Mouse (Mus musculus) lung, postnatal 0 days (tissue): ENCODE results near the gene Tssc4. TPM values are rescaled to one million over a fixed set of nuclear protein-coding genes. Genes with fewer than 3 reads are reported as not detected.

Experiments
- ATAC-seq: fragments of 200-750 bp; cut with Nextera tagmentation; 2 replicates; pipeline ENCODE4 v1.8.0; 2017; ENCODE audit warnings: moderate library complexity
- DNase-seq: peaks from one replicate; pipeline ENCODE4 v3.0.0-alpha.2; 2016; ENCODE audit warnings: low spot score
- H3K27ac ChIP-seq: fragments of 300-500 bp; sonication (generic); 2 replicates; pipeline ENCODE4 v1.5.1; 2014; ENCODE audit warnings: antibody characterized with exemption, mild to moderate bottlenecking, low read length, mixed read lengths
- H3K27me3 ChIP-seq: fragments of 300-500 bp; sonication (generic); replicated peaks from 2 replicates; pipeline ENCODE4 v1.6.1; 2014; ENCODE audit warnings: low read length, mixed read lengths; ENCODE audit not compliant: insufficient read depth
- H3K36me3 ChIP-seq: fragments of 300-500 bp; sonication (generic); 2 replicates; pipeline ENCODE4 v1.6.1; 2014; ENCODE audit warnings: low read length, mixed read lengths; ENCODE audit not compliant: insufficient read depth
- H3K4me1 ChIP-seq: fragments of 300-500 bp; sonication (generic); 2 replicates; pipeline ENCODE4 v1.6.1; 2014; ENCODE audit warnings: antibody characterized with exemption, low read depth, low read length, mixed read lengths; ENCODE audit not compliant: insufficient read depth
- H3K4me2 ChIP-seq: fragments of 300-500 bp; sonication (generic); replicated peaks from 2 replicates; pipeline ENCODE4 v1.6.1; 2014; ENCODE audit warnings: low read depth, mild to moderate bottlenecking, low read length, moderate library complexity, mixed read lengths
- H3K4me3 ChIP-seq: fragments of 300-500 bp; sonication (generic); 2 replicates; pipeline ENCODE4 v1.5.1; 2014; ENCODE audit warnings: low read depth, low read length
- H3K9ac ChIP-seq: fragments of 300-500 bp; sonication (generic); replicated peaks from 2 replicates; pipeline ENCODE4 v1.6.1; 2014; ENCODE audit warnings: low read depth, mild to moderate bottlenecking
- H3K9me3 ChIP-seq: fragments of 300-500 bp; sonication (generic); 2 replicates; pipeline ENCODE4 v1.6.1; 2016; ENCODE audit warnings: low read length, mixed read lengths
- CTCF ChIP-seq: IDR thresholded peaks from 2 replicates; pipeline ENCODE4 v1.5.1; 2016; ENCODE audit warnings: antibody characterized with exemption, mild to moderate bottlenecking
- EP300 ChIP-seq: IDR thresholded peaks from 2 replicates; pipeline ENCODE4 v1.6.1; 2016; ENCODE audit warnings: antibody characterized with exemption, mild to moderate bottlenecking, control low read depth
- WGBS: fragments of 180-500 bp; shearing (Covaris S2); extraction: QIAGEN DNeasy Blood & Tissue Kit; methylation state at CpG from one replicate; pipeline ENCODE4 v1.1.7; 2014; 5-methylcytosine and 5-hydroxymethylcytosine counted together
- polyA plus RNA-seq: library from polyadenylated mRNA; unstranded; fragments of >200 nt; fragmentation: Nextera tagmentation; extraction: Ambion mirVana; gene quantifications from 2 replicates; pipeline ENCODE4 v1.2.1, GENCODE M21; 2015

Gene Tssc4
- polyA plus RNA-seq, 1 experiment from 2014 or later: 52.3 TPM

- Histone ChIP-seq H3K36me3 (no peaks in the 10 kb centered on the region), H3K4me1 (peaks cover 6% of the 10 kb centered on the region; the same call in 1 of the 2 replicates), H3K9ac (no peak overlapping the region), H3K9me3 (no peaks in the 10 kb centered on the region), H3K27ac (no peak overlapping the region), H3K27me3 (no peaks in the 10 kb centered on the region), H3K4me2 (no peak overlapping the region), H3K4me3 (no peak overlapping the region)
- no peak for TF ChIP-seq EP300
- DNase-seq (no peak), ATAC-seq (no peak)
- 81% methylated on average over 3 of the region's 3 CpGs for WGBS
These were observed 32.3 kb upstream of the Tssc4 start for GRCm38 (mm10) chr7:143036787-143037186.

GRCm38 (mm10) chr7:143037306-143037705, 31.7 kb upstream of the Tssc4 start:
- no peaks in the 10 kb centered on the region for H3K36me3 ChIP-seq
- H3K4me1 ChIP-seq: peaks cover 11% of the 10 kb centered on the region; the same call in 1 of the 2 replicates
- H3K27me3 ChIP-seq: no peaks in the 10 kb centered on the region
- H3K9ac ChIP-seq: no peak overlapping the region
- no peak overlapping the region for H3K4me2 ChIP-seq
- 93% methylated on average over 4 of the region's 4 CpGs for WGBS
- no peak overlapping the region for H3K4me3 ChIP-seq
- no peak overlapping the region for H3K27ac ChIP-seq
- DNase-seq (no peak), ATAC-seq (no peak)
- no peaks in the 10 kb centered on the region for H3K9me3 ChIP-seq
- TF ChIP-seq EP300: no peak
- no peak for TF ChIP-seq CTCF

GRCm38 (mm10) chr7:143038174-143038931, 30.7 kb upstream of the Tssc4 start:
- Histone ChIP-seq H3K27ac (no peak overlapping the region), H3K4me2 (no peak overlapping the region), H3K4me3 (no peak overlapping the region), H3K4me1 (peaks cover 14% of the 10 kb centered on the region; the same call in 1 of the 2 replicates), H3K36me3 (no peaks in the 10 kb centered on the region), H3K9me3 (no peaks in the 10 kb centered on the region), H3K27me3 (no peaks in the 10 kb centered on the region), H3K9ac (no peak overlapping the region)
- ATAC-seq (no peak), DNase-seq (no peak)
- TF ChIP-seq EP300 (no peak), CTCF (no peak)
- 83% methylated on average over 3 of the region's 3 CpGs for WGBS

GRCm38 (mm10) chr7:143040561-143040960, 28.5 kb upstream of the Tssc4 start:
- Histone ChIP-seq H3K9ac (no peak overlapping the region), H3K4me2 (no peak overlapping the region), H3K4me1 (peaks cover 14% of the 10 kb centered on the region; the same call in 1 of the 2 replicates), H3K27me3 (no peaks in the 10 kb centered on the region), H3K9me3 (no peaks in the 10 kb centered on the region), H3K36me3 (no peaks in the 10 kb centered on the region), H3K27ac (no peak overlapping the region), H3K4me3 (no peak overlapping the region)
- TF ChIP-seq CTCF (no peak), EP300 (no peak)
- WGBS: 88% methylated on average over 3 of the region's 3 CpGs
- no peak for DNase-seq
- ATAC-seq: no peak

- H3K4me2 ChIP-seq: no peak overlapping the region
- no peak overlapping the region for H3K9ac ChIP-seq
- TF ChIP-seq EP300 (no peak), CTCF (no peak)
- no peaks in the 10 kb centered on the region for H3K27me3 ChIP-seq
- WGBS: 37% methylated on average over 3 of the region's 3 CpGs
- H3K27ac ChIP-seq: peak overlapping the region; percentile 73
- no peaks in the 10 kb centered on the region for H3K9me3 ChIP-seq
- peaks cover 14% of the 10 kb centered on the region; the same call in 1 of the 2 replicates for H3K4me1 ChIP-seq
- DNase-seq: peak; percentile 48
- peak; percentile 22; the same call in 1 of the 2 replicates for ATAC-seq
- no peaks in the 10 kb centered on the region for H3K36me3 ChIP-seq
- H3K4me3 ChIP-seq: no peak overlapping the region
These were observed 27.8 kb upstream of the Tssc4 start for GRCm38 (mm10) chr7:143041138-143041822.

GRCm38 (mm10) chr7:143042089-143042488, 27.0 kb upstream of the Tssc4 start:
- ATAC-seq (peak; percentile 80), DNase-seq (peak; percentile 77)
- Histone ChIP-seq H3K4me3 (no peak overlapping the region), H3K4me1 (peaks cover 14% of the 10 kb centered on the region; the same call in 1 of the 2 replicates), H3K4me2 (no peak overlapping the region), H3K27ac (peak overlapping the region; percentile 73), H3K27me3 (no peaks in the 10 kb centered on the region), H3K9me3 (no peaks in the 10 kb centered on the region), H3K36me3 (no peaks in the 10 kb centered on the region), H3K9ac (no peak overlapping the region)
- 33% methylated on average over 3 of the region's 3 CpGs for WGBS
- TF ChIP-seq CTCF: no peak
- no peak for TF ChIP-seq EP300
